Mouse (Mus musculus): ENCODE data around the gene Celsr3. TPM values are rescaled to one million over a fixed set of nuclear protein-coding genes. Genes with fewer than 3 reads are reported as not detected.

Celsr3 gene
- 17.7 and 18.0 TPM in 2 replicates for polyA plus RNA-seq (2015; fragmentation: Nextera tagmentation; extraction: Ambion mirVana)

DNA sequence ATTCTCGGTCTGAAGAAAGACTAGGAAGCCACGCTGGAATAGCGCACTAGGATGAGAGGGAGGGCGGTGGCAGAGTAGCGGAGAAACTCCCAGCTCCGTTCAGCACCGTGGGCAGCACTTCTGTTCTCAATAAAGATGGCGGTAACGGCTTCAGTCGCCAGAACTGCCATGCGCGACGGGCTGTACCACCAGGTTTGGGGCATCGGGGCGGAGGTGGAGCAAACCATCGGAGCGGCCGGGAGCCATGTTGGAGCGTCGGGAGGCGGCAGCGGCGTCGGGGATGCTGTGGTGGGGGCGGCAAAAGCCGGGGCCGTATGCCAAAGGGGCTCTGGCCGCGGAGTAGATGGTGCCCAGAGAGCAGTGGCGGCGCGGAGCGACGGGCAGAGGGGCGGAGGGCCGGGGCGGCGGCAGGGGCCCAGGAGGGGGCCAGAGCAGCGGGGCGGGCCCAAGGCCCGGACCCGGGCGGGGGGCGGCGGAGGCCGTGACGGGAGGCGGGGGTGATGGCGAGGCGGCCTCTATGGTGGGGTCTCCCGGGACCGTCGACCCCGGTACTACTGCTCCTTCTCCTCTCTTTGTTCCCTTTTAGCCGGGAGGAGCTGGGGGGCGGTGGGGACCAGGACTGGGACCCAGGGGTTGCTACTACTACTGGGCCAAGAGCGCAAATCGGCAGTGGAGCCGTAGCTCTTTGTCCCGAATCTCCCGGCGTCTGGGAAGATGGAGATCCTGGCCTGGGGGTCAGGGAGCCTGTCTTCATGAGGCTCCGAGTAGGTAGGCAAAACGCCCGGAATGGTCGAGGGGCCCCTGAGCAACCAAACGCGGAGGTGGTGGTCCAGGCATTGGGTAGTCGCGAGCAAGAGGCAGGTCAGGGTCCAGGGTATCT, at the start of gene Celsr3:
Gene Celsr3 (plus strand): TSS at position 501 of the 880 bp plus-strand sequence.
- Histone ChIP-seq H3K9me3 (no peaks in the 10 kb centered on the region), H3K36me3 (peaks cover 37% of the 10 kb centered on the region), H3K9ac (replicated peaks) (peak within 1 kb of the TSS; percentile 90), H3K4me3 (replicated peaks) (peak within 1 kb of the TSS; percentile 81), H3K4me1 (replicated peaks) (peaks cover 62% of the 10 kb centered on the region), H3K4me2 (replicated peaks) (peak within 1 kb of the TSS; percentile 90), H3K27ac (peak within 1 kb of the TSS; percentile 90), H3K27me3 (peaks cover 61% of the 10 kb centered on the region)
- ATAC-seq, result peak; percentile 61
- WGBS, result under 1% methylated on average over 52 of the region's 70 CpGs

DNA sequence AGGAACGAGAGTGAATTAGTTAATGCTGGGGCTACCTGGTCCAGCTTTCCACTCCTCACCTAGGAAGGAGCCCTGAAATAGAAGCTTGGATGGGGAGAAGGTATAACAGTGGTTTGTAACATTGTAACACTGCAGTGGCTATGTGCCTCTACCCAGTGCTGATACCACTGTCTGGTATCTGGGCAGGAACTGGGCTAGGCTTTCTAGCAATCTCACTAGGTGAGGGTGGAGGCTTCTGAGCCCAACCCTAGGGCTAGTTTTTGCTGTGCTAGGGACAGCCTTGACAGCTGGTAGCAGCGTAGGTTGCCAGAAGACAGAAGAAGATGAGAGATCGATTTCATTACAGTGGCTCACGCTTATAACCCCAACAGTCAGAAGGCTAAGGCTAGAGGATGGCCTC, 49.5 kb upstream of the Celsr3 start:
- no peak overlapping the region for H3K27ac ChIP-seq
- ATAC-seq, result no peak
- 91% methylated on average over 4 of the region's 4 CpGs for WGBS

DNA sequence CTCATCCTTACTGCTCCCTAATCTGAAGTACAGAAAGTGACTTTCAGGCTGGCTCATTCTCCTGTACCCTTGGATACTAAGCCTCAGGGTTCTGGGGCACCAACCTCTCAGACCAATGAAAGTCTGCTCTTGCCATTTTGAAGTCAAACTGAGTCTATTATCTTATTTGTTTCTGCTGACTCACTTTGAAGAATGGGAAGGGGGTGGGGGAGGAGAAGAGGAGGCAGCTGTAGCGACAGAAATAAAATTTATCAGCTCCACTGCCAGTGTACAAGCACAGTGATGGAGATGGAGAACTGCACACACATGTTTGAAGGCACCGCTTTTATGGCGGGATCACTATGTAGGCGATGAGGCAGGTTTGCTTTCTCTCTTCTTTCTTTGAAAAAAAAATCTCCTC, 48.8 kb upstream of the Celsr3 start:
- no peaks in the 10 kb centered on the region for H3K27me3 ChIP-seq
- no peaks in the 10 kb centered on the region for H3K9me3 ChIP-seq
- no peaks in the 10 kb centered on the region for H3K36me3 ChIP-seq
- peaks cover 8% of the 10 kb centered on the region for H3K4me1 ChIP-seq (replicated peaks)
- H3K4me2 ChIP-seq (replicated peaks), result no peak overlapping the region
- no peak overlapping the region for H3K4me3 ChIP-seq (replicated peaks)
- 88% methylated on average over 4 of the region's 4 CpGs for WGBS
- H3K9ac ChIP-seq (replicated peaks), result no peak overlapping the region
- H3K27ac ChIP-seq, result no peak overlapping the region
- no peak for ATAC-seq

More for the DNA sequence above, 49.5 kb upstream of the Celsr3 start:
- no peak overlapping the region for H3K4me3 ChIP-seq (replicated peaks)
- H3K9ac ChIP-seq (replicated peaks), result no peak overlapping the region
- H3K4me1 ChIP-seq (replicated peaks), result 0 out of 2 replicates have a peak, but pooled peaks cover 2% of the 10 kb centered on the region
- H3K27me3 ChIP-seq, result no peaks in the 10 kb centered on the region
- H3K36me3 ChIP-seq, result no peaks in the 10 kb centered on the region
- H3K9me3 ChIP-seq, result no peaks in the 10 kb centered on the region
- no peak overlapping the region for H3K4me2 ChIP-seq (replicated peaks)

DNA sequence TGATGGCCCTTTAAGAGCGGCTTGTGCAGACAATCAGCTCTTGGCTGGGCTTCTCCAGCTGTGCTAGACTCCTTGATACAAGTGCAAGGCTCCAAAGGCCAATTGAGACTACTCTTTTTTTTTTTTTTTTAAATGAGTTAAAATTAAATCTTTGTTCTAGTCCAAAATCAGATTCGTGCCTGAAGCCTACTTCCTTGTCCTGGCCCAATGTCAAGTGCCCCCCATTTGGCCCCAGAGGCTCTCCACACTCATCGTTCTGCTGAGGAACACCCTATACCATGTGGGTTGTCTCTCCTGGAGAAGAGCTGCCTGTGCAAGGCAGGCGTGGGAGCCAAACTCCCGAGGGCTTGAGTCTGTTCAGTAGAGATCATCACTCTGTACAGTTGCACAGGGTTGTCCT, 45.2 kb upstream of the Celsr3 start:
- no peak overlapping the region for H3K4me3 ChIP-seq (replicated peaks)
- WGBS, result 64% methylated on average over 5 of the region's 5 CpGs
- no peak overlapping the region for H3K4me2 ChIP-seq (replicated peaks)
- no peaks in the 10 kb centered on the region for H3K9me3 ChIP-seq
- ATAC-seq, result no peak
- no peak overlapping the region for H3K27ac ChIP-seq
- peaks cover 28% of the 10 kb centered on the region for H3K4me1 ChIP-seq (replicated peaks)
- no peaks in the 10 kb centered on the region for H3K27me3 ChIP-seq
- no peak overlapping the region for H3K9ac ChIP-seq (replicated peaks)
- no peaks in the 10 kb centered on the region for H3K36me3 ChIP-seq

DNA sequence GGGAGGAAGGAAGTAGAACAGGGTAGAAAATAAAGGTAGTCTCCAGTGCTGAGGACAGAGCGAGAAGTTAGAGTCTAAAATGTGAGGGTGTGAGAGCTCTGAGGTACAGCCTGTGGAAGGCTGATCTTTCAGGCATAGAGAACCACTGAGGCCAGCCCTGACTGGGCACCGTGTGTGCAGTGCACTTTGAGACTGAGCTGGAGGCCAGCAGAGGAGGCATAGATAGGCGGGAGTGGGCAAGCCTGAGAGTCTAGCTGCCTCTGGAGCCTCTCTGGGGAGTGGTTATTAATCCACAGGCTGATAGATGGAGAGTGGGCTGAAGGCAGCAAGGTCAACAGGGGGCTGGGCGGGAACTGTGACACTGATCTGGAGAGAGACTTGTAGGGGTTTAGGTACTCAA, 44.2 kb upstream of the Celsr3 start:
- H3K27ac ChIP-seq, result no peak overlapping the region
- H3K27me3 ChIP-seq, result no peaks in the 10 kb centered on the region
- no peaks in the 10 kb centered on the region for H3K9me3 ChIP-seq
- no peak for ATAC-seq
- H3K36me3 ChIP-seq, result no peaks in the 10 kb centered on the region; the same call in 1 of the 2 replicates
- H3K4me3 ChIP-seq (replicated peaks), result no peak overlapping the region
- H3K4me2 ChIP-seq (replicated peaks), result no peak overlapping the region
- WGBS, result 64% methylated on average over 4 of the region's 4 CpGs
- peaks cover 37% of the 10 kb centered on the region for H3K4me1 ChIP-seq (replicated peaks)
- no peak overlapping the region for H3K9ac ChIP-seq (replicated peaks)

DNA sequence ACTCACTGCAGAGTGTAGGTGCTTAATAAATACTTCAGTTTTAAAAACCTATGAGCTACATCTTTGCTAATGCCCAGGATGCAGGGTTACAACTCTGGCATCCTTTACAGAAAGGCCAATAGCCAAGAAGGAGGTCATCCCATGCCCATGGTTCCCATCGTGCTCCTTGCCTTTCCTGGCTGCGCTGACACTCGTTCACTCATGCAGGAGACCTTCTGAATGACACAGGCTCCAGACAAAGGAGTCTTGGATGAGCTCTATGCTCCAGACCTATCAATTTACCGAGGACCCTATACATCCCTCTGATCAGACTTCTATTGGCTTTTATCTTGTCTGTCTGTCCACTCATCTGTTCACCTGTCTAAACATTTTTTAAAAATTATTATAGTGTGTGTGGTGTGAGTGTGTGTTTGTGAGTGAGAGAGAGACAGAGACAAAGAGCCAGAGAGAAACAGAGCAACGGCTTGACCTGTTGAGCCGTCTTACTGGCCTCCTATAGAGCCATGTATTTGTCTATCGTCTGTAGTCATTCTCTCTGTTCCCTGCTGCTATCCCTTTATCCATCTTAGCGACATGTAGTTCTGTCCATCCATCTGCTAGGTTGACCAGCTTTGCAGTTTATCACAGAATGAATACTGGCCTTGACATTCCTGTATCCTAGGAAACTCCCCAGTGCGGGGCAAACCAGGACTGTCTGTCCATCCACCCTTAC, 43.1 kb upstream of the Celsr3 start:
- H3K27ac ChIP-seq, result peak overlapping the region; percentile 98
- ATAC-seq, result peak; percentile 25
- H3K4me2 ChIP-seq (replicated peaks), result peak overlapping the region; percentile 91
- H3K4me3 ChIP-seq (replicated peaks), result peak overlapping the region; percentile 90
- no peaks in the 10 kb centered on the region for H3K9me3 ChIP-seq
- H3K27me3 ChIP-seq, result no peaks in the 10 kb centered on the region
- H3K9ac ChIP-seq (replicated peaks), result peak overlapping the region; percentile 98
- peaks cover 48% of the 10 kb centered on the region for H3K4me1 ChIP-seq (replicated peaks)
- 7% methylated on average over 9 of the region's 9 CpGs for WGBS
- H3K36me3 ChIP-seq, result no peaks in the 10 kb centered on the region; the same call in 1 of the 2 replicates

DNA sequence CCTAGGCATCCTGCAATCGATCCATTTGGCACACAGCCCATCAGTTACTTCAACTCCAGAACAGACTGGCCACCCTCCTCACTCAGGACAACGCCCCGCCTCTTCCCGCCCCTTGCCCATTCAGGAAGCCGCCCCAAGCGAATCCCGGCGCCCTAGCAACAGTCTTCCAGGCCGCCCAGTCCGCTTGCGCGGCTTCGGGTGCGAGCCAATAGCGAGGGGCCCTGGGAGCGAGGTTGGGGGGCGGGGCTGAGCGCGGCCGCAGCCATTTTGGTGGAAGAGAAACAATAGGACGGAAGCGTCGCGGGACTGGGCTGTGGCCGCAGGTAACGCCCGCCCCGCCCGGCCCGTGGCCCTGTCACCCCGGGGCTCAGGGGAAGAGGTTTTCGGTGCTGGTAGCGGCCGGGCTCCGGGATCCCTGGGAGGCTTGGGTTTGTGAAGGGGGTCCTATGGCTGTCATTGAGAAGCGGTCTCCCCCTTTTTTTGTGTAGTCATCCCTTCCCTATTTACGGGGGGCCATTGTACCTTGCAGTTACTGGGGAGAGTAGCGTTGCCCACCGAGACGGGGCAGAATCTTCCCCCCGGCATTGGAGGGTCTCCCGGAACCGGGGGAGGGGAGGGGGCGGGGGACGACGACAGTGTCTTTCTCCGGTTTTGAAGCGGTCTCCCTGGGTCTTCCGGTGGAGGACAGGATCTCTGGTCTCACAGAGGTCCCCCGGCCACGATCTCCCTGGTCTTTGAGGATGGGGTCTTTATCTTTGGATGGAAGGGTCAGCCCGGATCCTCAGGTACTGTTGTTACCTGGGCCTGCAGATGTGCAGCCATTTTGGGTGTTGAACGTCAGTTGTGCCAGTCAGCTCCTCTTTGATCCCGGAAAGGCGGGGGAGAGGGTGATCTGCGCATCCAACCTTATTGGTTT, 42.3 kb upstream of the Celsr3 start, which contains the start of gene Ip6k2:
Gene Ip6k2 (plus strand): TSS at position 249 of the 916 bp plus-strand sequence.
- under 1% methylated on average over 56 of the region's 56 CpGs for WGBS
- H3K4me1 ChIP-seq (replicated peaks), result peaks cover 56% of the 10 kb centered on the region

DNA sequence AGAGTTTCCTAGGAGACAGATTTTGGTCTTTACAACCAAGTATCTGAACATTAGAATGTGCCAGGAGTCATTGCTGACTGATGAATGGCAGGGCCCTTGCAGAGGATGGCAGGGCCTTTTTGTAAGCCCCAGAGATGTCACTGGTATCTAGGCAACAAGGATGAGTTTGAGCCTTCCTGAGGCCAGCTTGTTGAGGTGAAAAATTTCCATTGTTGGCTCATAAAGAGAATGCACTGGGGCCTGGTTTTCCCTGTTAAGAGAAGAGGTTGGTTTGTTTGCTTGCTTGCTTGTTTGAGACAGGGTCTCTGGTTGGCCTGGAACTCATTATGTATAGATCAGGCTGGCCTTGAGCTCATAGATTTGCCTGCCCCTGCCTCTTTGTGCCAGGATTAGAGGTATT, 40.7 kb upstream of the Celsr3 start:
- no peaks in the 10 kb centered on the region for H3K9me3 ChIP-seq
- ATAC-seq, result no peak
- H3K4me2 ChIP-seq (replicated peaks), result peak overlapping the region; percentile 91
- peak overlapping the region; percentile 98 for H3K9ac ChIP-seq (replicated peaks)
- H3K4me1 ChIP-seq (replicated peaks), result peaks cover 71% of the 10 kb centered on the region
- H3K27ac ChIP-seq, result peak overlapping the region; percentile 27
- H3K4me3 ChIP-seq (replicated peaks), result peak overlapping the region; percentile 90
- no peaks in the 10 kb centered on the region for H3K27me3 ChIP-seq
- no peaks in the 10 kb centered on the region; the same call in 1 of the 2 replicates for H3K36me3 ChIP-seq

More for the DNA sequence above, 42.3 kb upstream of the Celsr3 start, which contains the start of gene Ip6k2:
- no peaks in the 10 kb centered on the region; the same call in 1 of the 2 replicates for H3K36me3 ChIP-seq
- no peaks in the 10 kb centered on the region for H3K9me3 ChIP-seq
- peak within 1 kb of the TSS; percentile 90 for H3K4me3 ChIP-seq (replicated peaks)
- peak within 1 kb of the TSS; percentile 98 for H3K9ac ChIP-seq (replicated peaks)
- peak; percentile 99 for ATAC-seq
- peak within 1 kb of the TSS; percentile 98 for H3K27ac ChIP-seq
- H3K27me3 ChIP-seq, result no peaks in the 10 kb centered on the region
- H3K4me2 ChIP-seq (replicated peaks), result peak within 1 kb of the TSS; percentile 91

DNA sequence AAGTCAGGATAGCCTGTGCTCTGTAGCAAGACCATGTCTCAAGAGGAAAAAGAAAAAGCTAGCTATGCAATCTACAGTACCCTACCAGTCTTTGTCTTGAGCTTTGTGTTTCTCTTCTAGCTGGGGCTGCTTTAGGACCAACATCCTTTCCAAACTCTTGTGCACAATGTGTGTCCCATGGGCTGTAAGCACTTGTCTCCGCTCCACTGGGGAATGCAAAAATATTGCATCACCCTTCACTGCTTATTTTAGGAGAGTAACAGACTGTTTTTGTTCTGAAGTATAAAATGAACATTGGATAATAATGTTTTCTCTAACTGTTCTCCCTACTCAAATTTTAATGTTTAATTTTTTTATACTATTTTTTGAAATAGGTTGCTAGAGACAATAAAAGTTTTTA, 39.6 kb upstream of the Celsr3 start:
- no peaks in the 10 kb centered on the region; the same call in 1 of the 2 replicates for H3K36me3 ChIP-seq
- no peak overlapping the region for H3K27ac ChIP-seq
- H3K4me2 ChIP-seq (replicated peaks), result peak overlapping the region; percentile 91
- H3K9me3 ChIP-seq, result no peaks in the 10 kb centered on the region
- 82% methylated on average over 1 of the region's 1 CpGs for WGBS
- no peak for ATAC-seq
- peak overlapping the region; percentile 98 for H3K9ac ChIP-seq (replicated peaks)
- no peaks in the 10 kb centered on the region for H3K27me3 ChIP-seq
- peaks cover 80% of the 10 kb centered on the region for H3K4me1 ChIP-seq (replicated peaks)
- peak overlapping the region; percentile 90 for H3K4me3 ChIP-seq (replicated peaks)

DNA sequence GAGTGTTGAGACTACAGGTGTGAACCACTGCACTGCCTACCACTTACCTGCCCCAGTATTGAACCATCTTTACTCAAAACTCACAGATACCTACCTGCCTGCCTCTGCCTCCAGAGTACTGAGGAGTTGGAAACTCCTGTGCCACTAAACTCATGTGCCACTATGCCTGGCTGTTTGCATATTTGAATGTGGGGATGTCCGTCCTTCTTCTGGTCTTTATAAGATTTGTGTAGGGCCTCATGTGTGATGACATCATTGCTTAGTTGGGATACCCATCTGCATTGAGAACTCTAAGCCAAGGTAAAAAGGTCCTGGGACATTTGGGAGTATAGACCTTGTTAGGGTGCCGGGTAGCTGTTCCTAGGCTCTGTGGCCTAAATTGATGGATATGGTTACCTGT, 39.0 kb upstream of the Celsr3 start:
- H3K36me3 ChIP-seq, result no peaks in the 10 kb centered on the region; the same call in 1 of the 2 replicates
- no peak for ATAC-seq
- no peak overlapping the region for H3K27ac ChIP-seq
- H3K27me3 ChIP-seq, result no peaks in the 10 kb centered on the region
- peaks cover 82% of the 10 kb centered on the region for H3K4me1 ChIP-seq (replicated peaks)
- no peaks in the 10 kb centered on the region for H3K9me3 ChIP-seq
- H3K4me3 ChIP-seq (replicated peaks), result peak overlapping the region; percentile 16
- H3K9ac ChIP-seq (replicated peaks), result no peak overlapping the region
- peak overlapping the region; percentile 91 for H3K4me2 ChIP-seq (replicated peaks)
- 91% methylated on average over 2 of the region's 2 CpGs for WGBS

DNA sequence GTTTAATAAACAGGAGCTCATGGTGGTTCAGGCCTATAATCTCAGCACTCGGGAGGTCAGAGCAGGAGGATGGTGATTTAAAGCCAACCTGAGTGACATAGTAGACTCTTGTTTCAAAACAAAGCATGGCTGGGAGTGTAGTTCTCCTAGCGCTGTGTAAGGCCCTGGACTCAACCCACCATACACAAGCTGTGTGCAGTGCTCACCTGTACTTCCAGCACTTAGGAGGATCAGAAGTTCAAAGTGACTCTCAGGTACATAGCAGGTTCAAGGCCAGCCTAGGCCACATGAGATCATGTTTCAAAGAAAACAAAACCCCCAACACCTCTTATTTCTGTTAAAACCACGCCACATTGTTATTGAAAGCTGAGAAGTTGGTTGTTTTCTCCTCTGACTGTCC, 37.4 kb upstream of the Celsr3 start:
- 81% methylated on average over 3 of the region's 3 CpGs for WGBS
- ATAC-seq, result no peak
- Histone ChIP-seq H3K27me3 (no peaks in the 10 kb centered on the region), H3K4me2 (replicated peaks) (peak overlapping the region; percentile 91), H3K4me3 (replicated peaks) (no peak overlapping the region), H3K36me3 (no peaks in the 10 kb centered on the region; the same call in 1 of the 2 replicates), H3K4me1 (replicated peaks) (peaks cover 87% of the 10 kb centered on the region), H3K9ac (replicated peaks) (no peak overlapping the region), H3K27ac (no peak overlapping the region), H3K9me3 (no peaks in the 10 kb centered on the region)
